Mouse (Mus musculus): ENCODE data around the gene Col6a2. TPM values are rescaled to one million over a fixed set of nuclear protein-coding genes. Genes with fewer than 3 reads are reported as not detected.
A peak's percentile ranks its signal among the peaks of the same experiment; 100 is the strongest.

The Col6a2 gene
- polyA plus RNA-seq, 1 experiment from 2014 or later = 31.7 TPM

DNA sequence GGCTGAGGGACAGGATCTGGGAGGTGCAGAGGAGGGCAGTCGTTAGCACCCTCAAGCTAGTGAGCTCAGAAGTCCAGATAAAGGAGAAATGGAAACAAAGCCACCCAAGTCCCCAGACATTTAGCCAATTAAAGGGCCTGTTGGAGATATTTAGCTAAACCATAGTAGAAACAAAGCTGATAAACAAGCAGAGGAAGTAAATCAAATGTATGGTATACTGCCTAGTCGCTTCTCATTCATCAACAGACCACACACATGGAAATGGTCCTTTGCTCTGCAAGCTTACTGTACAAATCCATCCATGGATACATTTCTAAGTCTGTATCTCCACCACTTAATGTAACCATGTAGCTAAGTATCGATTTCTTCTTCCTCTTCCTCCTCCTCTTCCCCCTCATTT is 24.0 kb upstream of the Col6a2 start:
- Histone ChIP-seq H3K4me3 (no peak overlapping the region), H3K36me3 (no peaks in the 10 kb centered on the region), H3K4me2 (no peak overlapping the region), H3K4me1 (replicated peaks) (no peaks in the 10 kb centered on the region), H3K9ac (no peak overlapping the region), H3K27me3 (no peaks in the 10 kb centered on the region), H3K9me3 (no peaks in the 10 kb centered on the region), H3K27ac (replicated peaks) (no peak overlapping the region)
- WGBS = 81% methylated on average over 3 of the region's 3 CpGs
- no peak for ATAC-seq (ENCODE audit: low read depth)

GRCm38 (mm10) chr10:76645686-76646085 is 22.3 kb upstream of the Col6a2 start:
- Histone ChIP-seq H3K36me3 (no peaks in the 10 kb centered on the region), H3K4me1 (replicated peaks) (no peaks in the 10 kb centered on the region), H3K4me2 (no peak overlapping the region), H3K9me3 (no peaks in the 10 kb centered on the region), H3K27ac (replicated peaks) (no peak overlapping the region), H3K4me3 (no peak overlapping the region), H3K27me3 (no peaks in the 10 kb centered on the region), H3K9ac (no peak overlapping the region)
- no peak for ATAC-seq (ENCODE audit: low read depth)
- 91% methylated on average over 4 of the region's 4 CpGs for WGBS

DNA sequence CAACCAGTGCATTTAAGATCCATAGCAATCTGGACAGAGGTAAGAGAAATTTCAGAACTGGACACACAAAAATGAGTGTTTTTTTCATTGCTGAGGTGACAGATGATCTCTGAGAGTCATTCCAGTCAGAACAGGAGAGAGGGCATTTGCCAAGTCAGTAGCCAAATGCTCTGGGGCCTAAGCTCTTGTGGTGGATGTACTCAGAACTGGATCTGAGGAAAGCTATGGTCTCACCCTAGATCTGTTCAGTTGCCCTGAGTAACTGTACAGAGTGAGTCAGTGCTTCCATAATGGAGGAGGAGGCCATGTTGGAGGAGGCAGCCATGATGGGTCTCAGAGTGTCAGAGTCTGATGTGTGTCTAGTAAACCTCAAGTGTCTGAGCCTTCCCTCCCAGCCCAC is 21.6 kb upstream of the Col6a2 start:
- no peak for ATAC-seq (ENCODE audit: low read depth)
- Histone ChIP-seq H3K9ac (no peak overlapping the region), H3K27me3 (no peaks in the 10 kb centered on the region), H3K27ac (replicated peaks) (no peak overlapping the region), H3K4me1 (replicated peaks) (no peaks in the 10 kb centered on the region), H3K4me3 (no peak overlapping the region), H3K4me2 (no peak overlapping the region), H3K36me3 (no peaks in the 10 kb centered on the region), H3K9me3 (no peaks in the 10 kb centered on the region)

- 83% methylated on average over 4 of the region's 4 CpGs for WGBS
Observed at GRCm38 (mm10) chr10:76643999-76644398, 20.6 kb upstream of the Col6a2 start.

DNA sequence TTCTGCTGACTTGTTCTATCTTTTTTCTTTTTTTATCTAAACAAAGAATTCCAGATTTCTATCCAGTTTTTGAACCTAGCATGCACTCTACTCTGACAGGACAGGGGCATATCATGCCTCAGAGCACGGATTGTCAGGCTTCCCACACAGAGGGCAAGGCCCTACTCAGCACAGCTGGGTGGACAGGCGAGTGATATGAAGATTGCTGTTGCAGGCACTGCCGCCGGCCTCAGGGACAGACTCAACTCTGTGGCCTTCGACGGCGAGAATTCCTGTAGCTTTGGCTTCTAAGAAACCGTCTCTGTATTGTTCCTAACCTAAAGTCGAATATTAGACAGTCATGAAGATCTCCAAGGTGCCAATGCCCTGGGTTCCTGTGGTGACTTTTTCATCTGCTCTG is 20.0 kb upstream of the Col6a2 start:
- Histone ChIP-seq H3K4me3 (no peak overlapping the region), H3K4me1 (replicated peaks) (no peaks in the 10 kb centered on the region), H3K27me3 (no peaks in the 10 kb centered on the region), H3K9ac (no peak overlapping the region), H3K4me2 (no peak overlapping the region), H3K36me3 (no peaks in the 10 kb centered on the region), H3K9me3 (no peaks in the 10 kb centered on the region), H3K27ac (replicated peaks) (peak overlapping the region; percentile 28; the same call in 1 of the 2 replicates)
- 80% methylated on average over 9 of the region's 9 CpGs for WGBS
- ATAC-seq (ENCODE audit: low read depth) = no peak

More at GRCm38 (mm10) chr10:76643999-76644398, 20.6 kb upstream of the Col6a2 start:
- Histone ChIP-seq H3K4me2 (no peak overlapping the region), H3K4me3 (no peak overlapping the region), H3K4me1 (replicated peaks) (no peaks in the 10 kb centered on the region), H3K27ac (replicated peaks) (no peak overlapping the region), H3K9ac (no peak overlapping the region), H3K36me3 (no peaks in the 10 kb centered on the region), H3K9me3 (no peaks in the 10 kb centered on the region), H3K27me3 (no peaks in the 10 kb centered on the region)
- no peak for ATAC-seq (ENCODE audit: low read depth)

DNA sequence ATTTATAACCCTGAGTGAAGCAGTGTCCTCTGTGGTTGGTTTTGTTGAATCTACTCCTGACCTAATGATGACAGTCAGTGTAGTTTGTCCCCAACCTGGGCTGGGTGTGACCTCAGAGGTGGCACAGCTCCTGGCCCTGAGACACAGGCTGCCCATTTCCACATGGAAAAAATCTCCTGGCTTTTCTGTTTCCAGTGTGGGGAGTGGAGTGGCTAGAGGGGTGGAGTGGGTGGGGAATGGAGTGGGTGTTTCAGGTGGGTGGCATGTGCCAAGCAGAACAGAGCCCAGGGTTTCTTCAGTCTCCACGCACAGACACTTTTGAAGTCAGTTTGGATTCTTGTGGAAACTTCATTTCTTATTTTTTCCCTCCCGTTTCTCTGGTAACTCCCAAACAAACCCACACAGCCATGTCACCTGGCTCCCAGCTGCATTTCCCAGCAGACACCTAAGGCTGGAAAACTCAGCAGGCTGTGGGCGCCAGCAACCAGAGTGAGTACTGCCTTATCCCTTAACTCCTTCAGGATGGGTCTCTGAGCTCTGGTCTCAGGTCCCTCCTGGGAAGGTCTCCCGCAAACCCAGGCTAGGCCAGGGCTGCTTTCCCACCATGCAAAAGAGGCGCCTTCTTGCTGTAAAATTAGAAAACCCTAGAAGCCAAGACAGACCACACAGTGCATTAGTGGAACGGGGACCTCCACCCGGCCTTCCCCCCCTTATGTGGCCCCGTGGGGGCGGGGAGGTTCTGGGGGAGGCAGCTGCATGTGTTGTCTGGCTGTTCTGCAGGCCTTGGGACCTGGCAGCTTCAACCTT is 19.4 kb upstream of the Col6a2 start:
- H3K27ac ChIP-seq (replicated peaks) = no peak overlapping the region
- ATAC-seq (ENCODE audit: low read depth) = no peak
- no peak overlapping the region for H3K4me2 ChIP-seq
- no peaks in the 10 kb centered on the region for H3K4me1 ChIP-seq (replicated peaks)
- no peaks in the 10 kb centered on the region for H3K27me3 ChIP-seq
- H3K36me3 ChIP-seq = no peaks in the 10 kb centered on the region
- no peak overlapping the region for H3K9ac ChIP-seq
- H3K4me3 ChIP-seq = no peak overlapping the region
- H3K9me3 ChIP-seq = no peaks in the 10 kb centered on the region
- WGBS = 76% methylated on average over 9 of the region's 9 CpGs

DNA sequence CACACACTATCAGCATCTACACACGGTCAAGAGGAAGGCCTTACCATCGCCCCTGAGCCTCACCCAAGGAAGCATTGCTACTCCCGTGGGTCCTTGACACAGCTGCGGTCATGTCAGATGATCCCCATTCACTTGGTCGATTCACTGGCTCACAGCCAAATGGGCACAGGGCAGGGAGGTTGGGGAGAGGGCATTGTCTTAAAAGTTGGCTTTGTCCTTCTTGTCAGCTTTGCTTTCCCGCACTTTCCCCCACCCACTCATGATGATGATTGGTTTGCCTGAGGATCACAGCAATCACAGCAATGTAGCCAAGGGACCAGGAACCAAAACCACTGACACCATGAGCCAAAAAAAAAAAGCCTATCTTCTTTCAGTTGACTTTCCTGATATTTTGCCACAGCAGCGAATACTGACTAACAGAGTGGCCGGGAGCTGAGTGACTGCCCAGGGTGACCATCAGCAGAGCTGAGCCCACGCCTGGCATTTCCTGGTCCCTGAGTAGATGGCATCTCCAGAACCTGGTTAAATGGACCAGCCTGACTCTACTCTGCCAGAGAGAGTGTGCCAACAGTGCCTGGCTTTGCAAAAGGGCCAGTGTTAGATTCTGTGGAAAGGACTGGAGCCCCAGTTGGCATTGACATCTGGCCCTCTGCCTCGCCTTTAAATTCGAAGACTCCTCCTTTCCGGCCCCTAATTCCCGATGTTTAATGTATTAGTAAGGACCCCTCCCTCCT is 18.6 kb upstream of the Col6a2 start:
- WGBS = 86% methylated on average over 13 of the region's 13 CpGs
- H3K36me3 ChIP-seq = no peaks in the 10 kb centered on the region
- H3K4me3 ChIP-seq = no peak overlapping the region
- no peaks in the 10 kb centered on the region for H3K9me3 ChIP-seq
- no peaks in the 10 kb centered on the region for H3K4me1 ChIP-seq (replicated peaks)
- H3K4me2 ChIP-seq = no peak overlapping the region
- H3K27me3 ChIP-seq = no peaks in the 10 kb centered on the region
- H3K27ac ChIP-seq (replicated peaks) = no peak overlapping the region
- H3K9ac ChIP-seq = no peak overlapping the region
- ATAC-seq (ENCODE audit: low read depth) = no peak

- Histone ChIP-seq H3K4me3 (no peak overlapping the region), H3K27me3 (no peaks in the 10 kb centered on the region), H3K27ac (replicated peaks) (no peak overlapping the region), H3K9me3 (no peaks in the 10 kb centered on the region), H3K9ac (no peak overlapping the region), H3K4me2 (no peak overlapping the region), H3K4me1 (replicated peaks) (no peaks in the 10 kb centered on the region), H3K36me3 (no peaks in the 10 kb centered on the region)
- ATAC-seq (ENCODE audit: low read depth) = no peak
- 82% methylated on average over 2 of the region's 2 CpGs for WGBS
Observed at GRCm38 (mm10) chr10:76639952-76640351, 16.5 kb upstream of the Col6a2 start.

- Histone ChIP-seq H3K9me3 (no peaks in the 10 kb centered on the region), H3K27ac (replicated peaks) (no peak overlapping the region), H3K4me3 (no peak overlapping the region), H3K4me1 (replicated peaks) (no peaks in the 10 kb centered on the region), H3K36me3 (no peaks in the 10 kb centered on the region), H3K9ac (no peak overlapping the region), H3K27me3 (no peaks in the 10 kb centered on the region), H3K4me2 (no peak overlapping the region)
- 91% methylated on average over 4 of the region's 4 CpGs for WGBS
- ATAC-seq (ENCODE audit: low read depth) = no peak
Observed at GRCm38 (mm10) chr10:76636601-76637000, 13.2 kb upstream of the Col6a2 start.

DNA sequence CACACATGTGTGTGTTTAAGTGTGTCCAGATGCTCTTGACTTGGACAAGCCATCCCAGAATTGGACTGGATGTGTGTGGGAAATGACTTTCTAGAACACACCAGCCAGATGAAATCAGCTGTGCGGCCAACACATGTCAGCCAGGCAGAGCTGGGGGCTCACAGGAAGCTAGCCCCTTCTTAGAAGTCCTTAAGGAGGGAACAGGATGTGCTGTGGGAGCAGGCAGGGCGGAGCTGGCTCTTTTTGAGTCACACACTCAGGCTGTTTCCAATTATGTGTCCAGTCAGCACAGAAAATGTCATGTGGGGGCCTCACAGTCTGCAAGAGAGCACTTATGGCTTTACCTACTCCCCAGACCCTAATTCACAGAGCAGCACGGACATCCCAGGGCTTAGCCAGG is 12.6 kb upstream of the Col6a2 start:
- Histone ChIP-seq H3K27me3 (no peaks in the 10 kb centered on the region), H3K9ac (no peak overlapping the region), H3K36me3 (no peaks in the 10 kb centered on the region), H3K4me3 (no peak overlapping the region), H3K9me3 (no peaks in the 10 kb centered on the region), H3K4me2 (no peak overlapping the region), H3K4me1 (replicated peaks) (no peaks in the 10 kb centered on the region), H3K27ac (replicated peaks) (no peak overlapping the region)
- ATAC-seq (ENCODE audit: low read depth) = no peak
- 76% methylated on average over 3 of the region's 3 CpGs for whole genome bisulfite sequencing

DNA sequence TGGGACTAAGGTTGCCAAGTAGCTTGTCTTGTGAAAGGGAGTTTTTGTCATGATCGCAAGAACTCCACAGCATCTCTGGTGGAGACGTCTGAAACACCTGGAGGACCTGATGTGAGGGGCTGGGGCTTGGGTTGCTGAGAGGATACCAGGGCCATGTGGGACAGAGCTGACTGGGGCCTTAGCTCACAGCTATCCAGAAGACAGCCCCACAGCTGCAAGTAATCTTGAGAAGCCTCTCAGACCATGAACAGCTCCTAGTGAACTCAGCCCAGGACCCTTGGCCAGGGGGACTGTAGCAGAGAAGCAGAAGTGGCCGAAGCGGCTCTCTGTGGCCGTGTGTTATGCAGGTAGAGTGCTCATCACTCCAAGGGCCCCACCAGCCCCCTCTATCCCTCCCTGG is 11.2 kb upstream of the Col6a2 start:
- ATAC-seq (ENCODE audit: low read depth) = no peak

DNA sequence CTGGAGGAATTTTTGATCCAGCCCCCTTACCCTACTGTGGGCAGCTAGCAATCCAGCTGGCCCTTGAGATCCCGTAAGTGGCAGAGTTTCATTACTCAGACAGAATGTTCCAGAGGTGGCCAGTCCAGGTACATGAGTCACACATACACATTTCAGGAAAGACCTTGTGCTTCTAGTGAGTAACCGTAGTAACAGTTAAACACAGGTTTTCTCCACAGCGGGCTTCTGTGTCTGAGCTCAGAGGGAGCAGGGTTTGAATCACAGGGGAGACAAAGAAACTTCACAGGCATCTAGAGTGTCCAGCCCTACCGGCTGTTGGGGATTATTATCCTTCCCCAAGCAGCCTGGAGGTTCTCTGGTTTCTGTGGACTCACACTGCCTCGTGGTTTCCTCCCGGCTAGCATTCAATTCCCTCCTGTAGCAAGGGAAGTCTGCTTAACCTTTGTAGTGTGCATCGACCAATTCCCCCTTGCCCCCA is 10.7 kb upstream of the Col6a2 start:
- Histone ChIP-seq H3K9me3 (no peaks in the 10 kb centered on the region), H3K4me1 (replicated peaks) (no peaks in the 10 kb centered on the region), H3K4me2 (no peak overlapping the region), H3K27ac (replicated peaks) (no peak overlapping the region), H3K9ac (no peak overlapping the region), H3K4me3 (no peak overlapping the region), H3K36me3 (no peaks in the 10 kb centered on the region), H3K27me3 (no peaks in the 10 kb centered on the region)
- ATAC-seq (ENCODE audit: low read depth) = no peak
- 64% methylated on average over 7 of the region's 7 CpGs for WGBS

More for the DNA sequence above, 11.2 kb upstream of the Col6a2 start:
- Histone ChIP-seq H3K4me1 (replicated peaks) (no peaks in the 10 kb centered on the region), H3K36me3 (no peaks in the 10 kb centered on the region), H3K9ac (no peak overlapping the region), H3K4me3 (no peak overlapping the region), H3K27ac (replicated peaks) (no peak overlapping the region), H3K9me3 (no peaks in the 10 kb centered on the region), H3K27me3 (no peaks in the 10 kb centered on the region), H3K4me2 (no peak overlapping the region)
- WGBS = 73% methylated on average over 5 of the region's 5 CpGs

All from neural tube, embryonic 13.5 days (tissue).